Mouse (Mus musculus): ENCODE data around the gene Cryaa. TPM values are rescaled to one million over a fixed set of nuclear protein-coding genes. Genes with fewer than 3 reads are reported as not detected.
"Not testable (repeated sequence)": the region's sequence is repeated elsewhere in the genome, so short reads cannot be mapped to it uniquely, and the experiment has no call there.

Cryaa gene
- polyA plus RNA-seq, 1 experiment = not detected

GRCm38 (mm10) chr17:31680450-31680849, 2.8 kb downstream of the Cryaa start:
- TF ChIP-seq CTCF (IDR thresholded peaks at IDR 0.05; ENCODE audit: borderline replicate concordance, insufficient read depth, low read length) (no peak), POLR2A (IDR thresholded peaks at IDR 0.05; ENCODE audit: low read depth, low read length) (no peak)
- H3K4me3 ChIP-seq (ENCODE audit: insufficient read depth, low read length) = no peak overlapping the region
- H3K27ac ChIP-seq (ENCODE audit: insufficient read depth, low read length) = no peak overlapping the region
- H3K4me1 ChIP-seq (ENCODE audit: control insufficient read depth, insufficient read depth, low read length) = no peaks in the 10 kb centered on the region

- H3K4me1 ChIP-seq (ENCODE audit: control insufficient read depth, insufficient read depth, low read length) = peaks cover 10% of the 10 kb centered on the region
- peak; percentile 78 for TF ChIP-seq CTCF (IDR thresholded peaks at IDR 0.05; ENCODE audit: borderline replicate concordance, insufficient read depth, low read length)
- TF ChIP-seq POLR2A (IDR thresholded peaks at IDR 0.05; ENCODE audit: low read depth, low read length) = no peak
- no peak overlapping the region for H3K4me3 ChIP-seq (ENCODE audit: insufficient read depth, low read length)
- H3K27ac ChIP-seq (ENCODE audit: insufficient read depth, low read length) = peak overlapping the region; percentile 7
Measured at GRCm38 (mm10) chr17:31685514-31686224, 8.1 kb downstream of the Cryaa start.

GRCm38 (mm10) chr17:31686225-31686564, 8.6 kb downstream of the Cryaa start:
- Histone ChIP-seq H3K27ac (ENCODE audit: insufficient read depth, low read length) (peak overlapping the region; percentile 7), H3K4me3 (ENCODE audit: insufficient read depth, low read length) (no peak overlapping the region), H3K4me1 (ENCODE audit: control insufficient read depth, insufficient read depth, low read length) (peaks cover 10% of the 10 kb centered on the region)
- TF ChIP-seq POLR2A (IDR thresholded peaks at IDR 0.05; ENCODE audit: low read depth, low read length) (no peak), CTCF (IDR thresholded peaks at IDR 0.05; ENCODE audit: borderline replicate concordance, insufficient read depth, low read length) (no peak)

GRCm38 (mm10) chr17:31688112-31688511, 10.5 kb downstream of the Cryaa start:
- H3K27ac ChIP-seq (ENCODE audit: insufficient read depth, low read length) = no peak overlapping the region; the same call in 1 of the 2 replicates
- H3K4me3 ChIP-seq (ENCODE audit: insufficient read depth, low read length) = no peak overlapping the region
- TF ChIP-seq POLR2A (IDR thresholded peaks at IDR 0.05; ENCODE audit: low read depth, low read length) (no peak), CTCF (IDR thresholded peaks at IDR 0.05; ENCODE audit: borderline replicate concordance, insufficient read depth, low read length) (no peak)
- H3K4me1 ChIP-seq (ENCODE audit: control insufficient read depth, insufficient read depth, low read length) = peaks cover 10% of the 10 kb centered on the region

- Histone ChIP-seq H3K4me1 (ENCODE audit: control insufficient read depth, insufficient read depth, low read length) (peaks cover 10% of the 10 kb centered on the region), H3K27ac (ENCODE audit: insufficient read depth, low read length) (no peak overlapping the region), H3K4me3 (ENCODE audit: insufficient read depth, low read length) (no peak overlapping the region)
- TF ChIP-seq POLR2A (IDR thresholded peaks at IDR 0.05; ENCODE audit: low read depth, low read length) = no peak
Measured at GRCm38 (mm10) chr17:31689606-31690005, 12.0 kb downstream of the Cryaa start.

- no peaks in the 10 kb centered on the region for H3K4me1 ChIP-seq (ENCODE audit: control insufficient read depth, insufficient read depth, low read length)
- no peak overlapping the region for H3K27ac ChIP-seq (ENCODE audit: insufficient read depth, low read length)
- TF ChIP-seq POLR2A (IDR thresholded peaks at IDR 0.05; ENCODE audit: low read depth, low read length) = no peak
- no peak for TF ChIP-seq CTCF (IDR thresholded peaks at IDR 0.05; ENCODE audit: borderline replicate concordance, insufficient read depth, low read length)
- H3K4me3 ChIP-seq (ENCODE audit: insufficient read depth, low read length) = no peak overlapping the region
Measured at GRCm38 (mm10) chr17:31692918-31693317, 15.3 kb downstream of the Cryaa start.

DNA sequence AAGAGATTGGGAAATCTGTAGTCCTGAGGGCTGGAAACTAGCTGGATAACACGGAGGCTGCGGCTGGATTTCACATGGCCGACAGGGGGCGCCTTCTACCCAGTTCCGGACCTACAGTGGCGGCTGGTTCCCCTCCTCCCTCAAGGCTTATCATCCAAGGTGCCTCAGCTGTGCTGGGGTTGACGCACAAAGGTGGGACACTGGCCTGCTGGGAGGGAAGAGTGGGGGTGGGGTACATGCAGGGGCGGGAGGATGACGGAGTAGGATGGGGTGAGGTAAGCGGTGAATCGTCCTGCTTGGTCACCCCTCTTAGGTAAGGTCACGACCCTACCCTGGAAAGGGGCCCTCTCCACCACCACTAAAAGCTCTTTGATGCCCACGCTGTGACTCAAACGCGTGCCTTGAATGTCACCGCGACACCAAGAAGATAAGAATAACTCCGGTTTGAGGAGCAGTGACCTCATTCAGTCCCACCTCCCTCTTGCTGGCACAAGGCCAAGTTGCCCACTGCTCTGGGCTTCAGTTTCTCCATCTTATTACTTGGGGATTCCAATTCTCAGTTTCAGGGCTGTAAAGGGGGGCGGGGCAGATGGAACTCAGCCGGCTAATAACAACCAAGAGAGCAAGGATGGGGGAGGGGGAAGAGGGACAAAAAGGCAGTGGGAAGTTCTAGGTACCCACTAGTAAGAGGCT, 15.9 kb downstream of the Cryaa start:
- H3K27ac ChIP-seq (ENCODE audit: insufficient read depth, low read length) = no peak overlapping the region
- no peaks in the 10 kb centered on the region for H3K4me1 ChIP-seq (ENCODE audit: control insufficient read depth, insufficient read depth, low read length)
- no peak for TF ChIP-seq POLR2A (IDR thresholded peaks at IDR 0.05; ENCODE audit: low read depth, low read length)
- peak; percentile 53 for TF ChIP-seq CTCF (IDR thresholded peaks at IDR 0.05; ENCODE audit: borderline replicate concordance, insufficient read depth, low read length)
- no peak overlapping the region for H3K4me3 ChIP-seq (ENCODE audit: insufficient read depth, low read length)

DNA sequence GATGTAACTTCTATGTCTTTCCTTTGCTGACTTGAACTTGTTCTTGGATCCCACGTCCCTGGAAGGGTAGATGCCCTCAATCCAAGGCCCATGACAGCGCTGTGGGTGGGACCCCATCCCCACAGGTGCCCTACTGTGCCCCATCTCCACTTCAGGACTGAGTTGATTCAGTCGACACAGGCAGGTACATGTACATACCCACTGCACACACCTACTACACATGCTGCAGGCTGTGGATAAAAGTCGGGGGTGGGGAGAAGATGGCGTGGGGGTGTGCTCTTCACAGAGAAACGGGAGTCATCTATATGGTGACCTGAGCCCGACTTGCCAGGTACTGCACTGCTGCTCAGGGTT, 16.4 kb downstream of the Cryaa start:
- Histone ChIP-seq H3K27ac (ENCODE audit: insufficient read depth, low read length) (no peak overlapping the region), H3K4me3 (ENCODE audit: insufficient read depth, low read length) (no peak overlapping the region), H3K4me1 (ENCODE audit: control insufficient read depth, insufficient read depth, low read length) (no peaks in the 10 kb centered on the region)
- no peak for TF ChIP-seq CTCF (IDR thresholded peaks at IDR 0.05; ENCODE audit: borderline replicate concordance, insufficient read depth, low read length)
- no peak for TF ChIP-seq POLR2A (IDR thresholded peaks at IDR 0.05; ENCODE audit: low read depth, low read length)

DNA sequence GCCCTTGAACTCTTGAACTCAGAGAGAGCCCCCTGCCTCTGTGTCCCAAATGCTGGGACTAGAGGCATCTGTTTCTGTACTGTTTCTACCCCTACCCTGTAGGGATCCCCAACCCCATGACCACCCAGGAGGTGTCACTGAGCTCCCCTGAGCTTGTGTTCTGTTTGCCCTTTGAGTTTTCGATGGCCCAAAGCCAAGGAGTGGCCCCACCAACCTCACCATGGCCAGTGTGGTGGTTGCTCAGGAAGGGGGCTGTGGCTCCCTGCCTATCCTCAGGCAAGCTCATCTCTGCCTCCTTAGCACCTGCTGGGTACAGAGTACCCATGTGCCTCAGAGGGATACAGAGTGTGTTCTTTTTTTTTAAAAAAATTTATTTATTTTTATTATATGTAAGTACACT, 17.3 kb downstream of the Cryaa start:
- no peak overlapping the region for H3K27ac ChIP-seq (ENCODE audit: insufficient read depth, low read length)
- no peaks in the 10 kb centered on the region for H3K4me1 ChIP-seq (ENCODE audit: control insufficient read depth, insufficient read depth, low read length)
- TF ChIP-seq CTCF (IDR thresholded peaks at IDR 0.05; ENCODE audit: borderline replicate concordance, insufficient read depth, low read length) (no peak), POLR2A (IDR thresholded peaks at IDR 0.05; ENCODE audit: low read depth, low read length) (no peak)
- H3K4me3 ChIP-seq (ENCODE audit: insufficient read depth, low read length) = no peak overlapping the region

- H3K4me1 ChIP-seq (ENCODE audit: control insufficient read depth, insufficient read depth, low read length); H3K4me3 ChIP-seq (ENCODE audit: insufficient read depth, low read length); H3K27ac ChIP-seq (ENCODE audit: insufficient read depth, low read length): not testable (repeated sequence)
Measured at GRCm38 (mm10) chr17:31695356-31695755, 17.7 kb downstream of the Cryaa start.
